Mouse (Mus musculus) adrenal gland, postnatal 10 days (tissue): ENCODE results near the gene Mup8. TPM values are rescaled to one million over a fixed set of nuclear protein-coding genes. Genes with fewer than 3 reads are reported as not detected.
"Not testable (repeated sequence)": the region's sequence is repeated elsewhere in the genome, so short reads cannot be mapped to it uniquely, and the experiment has no call there.

ENCODE experiments used
- DNase-seq: peaks from one replicate; pipeline ENCODE4 v3.0.0; 2021; ENCODE audit warnings: mixed read lengths
- long read RNA-seq, 2 experiments: library from polyadenylated mRNA; stranded (forward); transcript quantifications; one replicate each; pipeline ENCODE4 v2.0.0; 2021
- total RNA-seq, 2 experiments: library from RNA; stranded (reverse); gene quantifications; 2 replicates each; pipeline ENCODE4 v1.2.3; 2021

Gene Mup8
- not detected for total RNA-seq
- long read RNA-seq, experiment 1 = 0 reads
- long read RNA-seq, experiment 2 = 0 reads

- DNase-seq = not testable (repeated sequence)
These were observed at the start of gene Mup8 for GRCm38 (mm10) chr4:60222499-60222898. TSS of gene Mup8 (minus strand) at chr4:60222599.

GRCm38 (mm10) chr4:60265977-60266770, 43.8 kb upstream of the Mup8 start:
- not testable (repeated sequence) for DNase-seq

GRCm38 (mm10) chr4:60262706-60263105, 40.3 kb upstream of the Mup8 start:
- DNase-seq = not testable (repeated sequence)

Other genes with a start within 250 kb of the Mup8 start
- gene Mup7, start 152.1 kb downstream of the Mup8 start, total RNA-seq = not detected
- gene Mup2, start 68.3 kb downstream of the Mup8 start, total RNA-seq = not detected
- gene Mup9, start 199.4 kb upstream of the Mup8 start, total RNA-seq = not detected